Mouse (Mus musculus) MEL (cell line): ENCODE measurements at regions not wholly inside any gene's neighbourhood (a gene's known extent, or its start where the extent isn't known, plus 50 kb on each side); places are given as distances from the start of the nearest gene placed in this dataset.

Source experiments
- DNase-seq: peaks from one replicate; pipeline ENCODE4 v3.0.0; 2011; ENCODE audit warnings: low read depth, low spot score
- H3K27ac ChIP-seq: 2 replicates; pipeline ENCODE4 v1.5.1; 2012; ENCODE audit warnings: low read depth, mild to moderate bottlenecking, control low read depth, low read length, moderate library complexity; ENCODE audit not compliant: control insufficient read depth
- H3K27me3 ChIP-seq, 2 experiments: fragments of 150-350 bp in 1 of 2; sonication (generic) in 1 of 2; 2 replicates each; pipeline ENCODE4 v1.6.1; 2012; ENCODE audit warnings: low read length in 2 of 2, mild to moderate bottlenecking in 2 of 2, improper control_type of control experiment in 1 of 2, moderate library complexity in 1 of 2; ENCODE audit not compliant: insufficient read depth in 2 of 2, control insufficient read depth in 1 of 2
- H3K36me3 ChIP-seq, 2 experiments: 2 replicates each; pipeline ENCODE4 v1.6.1; 2012 to 2014; ENCODE audit warnings: low read length in 2 of 2, improper control_type of control experiment in 1 of 2, inconsistent platforms in 1 of 2, mild to moderate bottlenecking in 1 of 2; ENCODE audit not compliant: insufficient read depth in 2 of 2, control insufficient read depth in 1 of 2
- H3K4me1 ChIP-seq, 2 experiments: fragments of 150-350 bp in 1 of 2; sonication (generic) in 1 of 2; 2 replicates each; pipeline ENCODE4 v1.6.1; 2012; ENCODE audit warnings: low read length in 2 of 2, improper control_type of control experiment in 1 of 2, mild to moderate bottlenecking in 1 of 2; ENCODE audit not compliant: insufficient read depth in 2 of 2, control insufficient read depth in 1 of 2
- H3K4me3 ChIP-seq, 2 experiments: fragments of 150-350 bp in 1 of 2; sonication (generic) in 1 of 2; 2 replicates each; pipeline ENCODE4 v1.5.1; 2012; ENCODE audit warnings: low read depth in 2 of 2, low read length in 2 of 2, mild to moderate bottlenecking in 2 of 2, moderate library complexity in 2 of 2, control low read depth in 1 of 2, improper control_type of control experiment in 1 of 2; ENCODE audit not compliant: control insufficient read depth in 1 of 2, insufficient read depth in 1 of 2
- H3K79me2 ChIP-seq: 2 replicates; pipeline ENCODE4 v1.6.1; 2012; ENCODE audit warnings: mild to moderate bottlenecking, low read length, moderate library complexity; ENCODE audit not compliant: control insufficient read depth, poor library complexity, insufficient read depth
- H3K9ac ChIP-seq: 2 replicates; pipeline ENCODE4 v1.6.1; 2012; ENCODE audit warnings: low read depth, mild to moderate bottlenecking, control low read depth, low read length, moderate library complexity; ENCODE audit not compliant: control insufficient read depth, poor library complexity, severe bottlenecking
- H3K9me3 ChIP-seq: fragments of 150-350 bp; sonication (generic); replicated peaks from 2 replicates; pipeline ENCODE4 v1.6.1; 2012; ENCODE audit warnings: mild to moderate bottlenecking, low read length, improper control_type of control experiment, moderate library complexity; ENCODE audit not compliant: insufficient read depth
- CHD1 ChIP-seq: IDR thresholded peaks from 2 replicates; pipeline ENCODE4 v1.6.1; 2012; ENCODE audit warnings: low read depth, mild to moderate bottlenecking, inconsistent platforms, low read length, improper control_type of control experiment
- CHD2 ChIP-seq: IDR thresholded peaks from 2 replicates; pipeline ENCODE4 v1.6.1; 2011; ENCODE audit warnings: low read length, improper control_type of control experiment
- CTCF ChIP-seq, 3 experiments: IDR thresholded peaks in 2 of 3; conservative IDR thresholded peaks in 1 of 3; 2 replicates each; pipeline ENCODE4 v1.5.1; 2011 to 2012; ENCODE audit warnings: low read length in 3 of 3, low read depth in 2 of 3, mild to moderate bottlenecking in 2 of 3, improper control_type of control experiment in 1 of 3, inconsistent platforms in 1 of 3, mixed read lengths in 1 of 3, moderate library complexity in 1 of 3; ENCODE audit not compliant: control insufficient read depth in 1 of 3, insufficient read depth in 1 of 3, poor library complexity in 1 of 3, severe bottlenecking in 1 of 3
- ELF1 ChIP-seq: IDR thresholded peaks from 2 replicates; pipeline ENCODE4 v1.6.1; 2014; ENCODE audit warnings: low read depth, mild to moderate bottlenecking, inconsistent platforms, low read length, improper control_type of control experiment, moderate library complexity
- ETS1 ChIP-seq: IDR thresholded peaks from 2 replicates; pipeline ENCODE4 v1.6.1; 2012; ENCODE audit warnings: low read depth, mild to moderate bottlenecking, inconsistent platforms, low read length, improper control_type of control experiment, moderate library complexity
- GABPA ChIP-seq: IDR thresholded peaks from 2 replicates; pipeline ENCODE4 v1.6.1; 2012; ENCODE audit warnings: low read depth, mild to moderate bottlenecking, inconsistent platforms, low read length, improper control_type of control experiment, moderate library complexity
- HCFC1 ChIP-seq: IDR thresholded peaks from 2 replicates; pipeline ENCODE4 v1.6.1; 2012; ENCODE audit warnings: low read depth, mild to moderate bottlenecking, inconsistent platforms, low read length, improper control_type of control experiment, moderate library complexity
- JUND ChIP-seq: IDR thresholded peaks from 2 replicates; pipeline ENCODE4 v1.6.1; 2011; ENCODE audit warnings: low read depth, mild to moderate bottlenecking, improper control_type of control experiment, low read length
- MAFK ChIP-seq: IDR thresholded peaks from 2 replicates; pipeline ENCODE4 v1.6.1; 2011; ENCODE audit warnings: low read depth, mild to moderate bottlenecking, low read length, improper control_type of control experiment, borderline replicate concordance
- MAX ChIP-seq: IDR thresholded peaks from 2 replicates; pipeline ENCODE4 v1.6.1; 2011; ENCODE audit warnings: low read length, improper control_type of control experiment
- MYC ChIP-seq: IDR thresholded peaks from 2 replicates; pipeline ENCODE4 v1.6.1; 2011; ENCODE audit warnings: low read depth, mild to moderate bottlenecking, low read length, improper control_type of control experiment, moderate library complexity
- NRF1 ChIP-seq: IDR thresholded peaks from 2 replicates; pipeline ENCODE4 v1.6.1; 2014; ENCODE audit warnings: low read depth, mild to moderate bottlenecking, inconsistent platforms, low read length, improper control_type of control experiment, moderate library complexity; ENCODE audit not compliant: poor library complexity, insufficient read depth, severe bottlenecking
- POLR2AphosphoS5 ChIP-seq: IDR thresholded peaks from 2 replicates; pipeline ENCODE4 v1.6.1; 2012; ENCODE audit warnings: low read depth, borderline replicate concordance, mild to moderate bottlenecking, inconsistent platforms, low read length, moderate library complexity, mixed read lengths
- RAD21 ChIP-seq: IDR thresholded peaks from 2 replicates; pipeline ENCODE4 v1.6.1; 2011; ENCODE audit warnings: mild to moderate bottlenecking, low read depth, low read length, improper control_type of control experiment
- RCOR1 ChIP-seq: IDR thresholded peaks from 2 replicates; pipeline ENCODE4 v1.6.1; 2012; ENCODE audit warnings: low read depth, mild to moderate bottlenecking, inconsistent platforms, low read length, improper control_type of control experiment
- SIN3A ChIP-seq: IDR thresholded peaks from 2 replicates; pipeline ENCODE4 v1.6.1; 2012; ENCODE audit warnings: low read length, improper control_type of control experiment, inconsistent platforms
- SMC3 ChIP-seq: IDR thresholded peaks from 2 replicates; pipeline ENCODE4 v1.6.1; 2011; ENCODE audit warnings: low read depth, low read length, improper control_type of control experiment
- TAL1 ChIP-seq: IDR thresholded peaks from 2 replicates; pipeline ENCODE4 v1.6.1; 2012; ENCODE audit warnings: mild to moderate bottlenecking, inconsistent platforms, low read length, moderate library complexity, mixed read lengths
- TBP ChIP-seq: IDR thresholded peaks from 2 replicates; pipeline ENCODE4 v1.8.0; 2011; ENCODE audit warnings: low read depth, low read length, improper control_type of control experiment
- TCF12 ChIP-seq: IDR thresholded peaks from 2 replicates; pipeline ENCODE4 v1.6.1; 2014; ENCODE audit warnings: low read depth, mild to moderate bottlenecking, inconsistent platforms, low read length, improper control_type of control experiment, moderate library complexity
- UBTF ChIP-seq: IDR thresholded peaks from 2 replicates; pipeline ENCODE4 v1.6.1; 2012; ENCODE audit warnings: low read depth, mild to moderate bottlenecking, inconsistent platforms, low read length, improper control_type of control experiment, moderate library complexity, borderline replicate concordance; ENCODE audit not compliant: insufficient read depth
- USF2 ChIP-seq, 2 experiments: IDR thresholded peaks; 2 replicates each; pipeline ENCODE4 v1.6.1; 2011 to 2012; ENCODE audit warnings: improper control_type of control experiment in 2 of 2, low read length in 2 of 2, borderline replicate concordance in 1 of 2, inconsistent platforms in 1 of 2, low read depth in 1 of 2, mild to moderate bottlenecking in 1 of 2; ENCODE audit not compliant: insufficient read depth in 1 of 2
- ZKSCAN1 ChIP-seq: IDR thresholded peaks from 2 replicates; pipeline ENCODE4 v1.6.1; 2012; ENCODE audit warnings: low read depth, mild to moderate bottlenecking, inconsistent platforms, low read length, improper control_type of control experiment, moderate library complexity

GRCm38 (mm10) chr14:76665754-76666371 is 109.2 kb upstream of the Serp2 start:
- Histone ChIP-seq H3K27ac (no peak overlapping the region), H3K4me3 (no peak overlapping the region), H3K9ac (no peak overlapping the region), H3K9me3 (no peaks in the 10 kb centered on the region), H3K27me3 (peaks cover 0 to 2% of the 10 kb centered on the region in 2 experiments; a peak in 1 of 4 replicates), H3K36me3 (no peaks in the 10 kb centered on the region), H3K79me2 (no peaks in the 10 kb centered on the region), H3K4me1 (no peaks in the 10 kb centered on the region)
- TF ChIP-seq MAFK: no peak
- TF ChIP-seq JUND: no peak
- no peak for TF ChIP-seq TBP
- TF ChIP-seq CHD2: no peak
- TF ChIP-seq MYC: no peak
- TF ChIP-seq POLR2AphosphoS5: no peak
- no peak for TF ChIP-seq ZKSCAN1
- no peak for DNase-seq

- Histone ChIP-seq H3K9ac (no peak overlapping the region), H3K4me3 (no peak overlapping the region), H3K9me3 (no peaks in the 10 kb centered on the region)
- TF ChIP-seq TCF12 (no peak), CHD2 (no peak), ETS1 (no peak), TAL1 (no peak), NRF1 (no peak), GABPA (no peak), SMC3 (no peak), HCFC1 (no peak), USF2 (IDR thresholded peaks at IDR 0.05; ENCODE audit: borderline replicate concordance in 1 of 2, insufficient read depth in 1 of 2, low read depth in 1 of 2, low read length in 2 of 2) (no peak), SIN3A (no peak), UBTF (no peak), ELF1 (no peak), RCOR1 (no peak), MYC (no peak), JUND (no peak), CTCF (IDR thresholded peaks at IDR 0.05 in 2 of 3, conservative IDR thresholded peaks at IDR 0.05 in 1 of 3; ENCODE audit: control insufficient read depth in 1 of 3, insufficient read depth in 1 of 3, low read depth in 2 of 3, low read length in 3 of 3, poor library complexity in 1 of 3, severe bottlenecking in 1 of 3) (no peak), MAX (no peak), RAD21 (no peak), CHD1 (no peak)
- TF ChIP-seq, all 39 proteins: peak for 0
- Histone ChIP-seq H3K27ac (no peak overlapping the region), H3K27me3 (peaks cover 0 to 2% of the 10 kb centered on the region in 2 experiments; a peak in 2 of 4 replicates), H3K36me3 (no peaks in the 10 kb centered on the region), H3K79me2 (no peaks in the 10 kb centered on the region), H3K4me1 (no peaks in the 10 kb centered on the region)
- DNase-seq: no peak
Observed at GRCm38 (mm10) chr14:76664586-76665508, 108.2 kb upstream of the Serp2 start.
